Mouse (Mus musculus) heart, adult 10 weeks (tissue): Measurements from ENCODE around the gene Mrps5. TPM values are rescaled to one million over a fixed set of nuclear protein-coding genes. Genes with fewer than 3 reads are reported as not detected.

ENCODE experiments used
- polyA plus RNA-seq: library from polyadenylated mRNA; stranded (reverse); fragments of 350-450 nt; fragmentation: Illumina TruSeq; extraction: RNeasy Lipid Tissue Mini Kit (QIAGEN cat#74804); gene quantifications from one replicate; pipeline ENCODE4 v1.2.3, GENCODE M21; 2014; ENCODE audit warnings: low read depth, low replicate concordance

Gene Mrps5
- 109 TPM for polyA plus RNA-seq

GRCm38 (mm10) chr2:127586694-127587513, at the start of gene Mrps5, which contains the start of gene Zfp661:
Gene Mrps5, plus strand, starts transcription at chr2:127587222.
Gene Zfp661, minus strand, starts transcription at chr2:127587094.

GRCm38 (mm10) chr2:127541185-127541584, 45.8 kb upstream of the Mrps5 start, which contains the start of gene Prom2:
Gene Prom2, minus strand, starts transcription at chr2:127541467.

GRCm38 (mm10) chr2:127656086-127656720, 69.2 kb downstream of the Mrps5 start, which contains the start of gene Mal:
Gene Mal, minus strand, starts transcription at chr2:127656695.

Other genes starting within 250 kb of the Mrps5 start
- not detected for gene Astl, start 248.6 kb upstream of the Mrps5 start, polyA plus RNA-seq
- gene Adra2b, start 224.0 kb upstream of the Mrps5 start, polyA plus RNA-seq = 0.73 TPM
- 0.16 TPM for gene Gpat2, start 162.0 kb upstream of the Mrps5 start, polyA plus RNA-seq
- 40.6 TPM for gene Fahd2a, start 142.7 kb upstream of the Mrps5 start, polyA plus RNA-seq
- gene Kcnip3, start 65.1 kb upstream of the Mrps5 start, polyA plus RNA-seq = 1.2 TPM
- not detected for gene Prom2, start 45.8 kb upstream of the Mrps5 start, polyA plus RNA-seq
- 2.4 TPM for gene Zfp661, start 128 bp upstream of the Mrps5 start, polyA plus RNA-seq
- gene Mal, start 69.5 kb downstream of the Mrps5 start, polyA plus RNA-seq = 13.2 TPM
- 5.9 TPM for gene Mall, start 142.7 kb downstream of the Mrps5 start, polyA plus RNA-seq
- gene Nphp1, start 201.7 kb downstream of the Mrps5 start, polyA plus RNA-seq = 14.5 TPM
- 56.3 TPM for gene Mtln, start 205.3 kb downstream of the Mrps5 start, polyA plus RNA-seq
- gene Bub1, start 244.6 kb downstream of the Mrps5 start, polyA plus RNA-seq = not detected